Mouse (Mus musculus) ES-E14 (cell line): ENCODE data around the gene Gucy1b1.

Experiments used
- CHD2 ChIP-seq: IDR thresholded peaks from 2 replicates; pipeline ENCODE4 v1.6.1; 2014; ENCODE audit warnings: mild to moderate bottlenecking, low read depth, low read length, inconsistent platforms
- HCFC1 ChIP-seq: IDR thresholded peaks from 2 replicates; pipeline ENCODE4 v1.6.1; 2012; ENCODE audit warnings: low read length, inconsistent platforms, borderline replicate concordance; ENCODE audit not compliant: insufficient read depth
- MAFK ChIP-seq: IDR thresholded peaks from 2 replicates; pipeline ENCODE4 v1.6.1; 2014; ENCODE audit warnings: mild to moderate bottlenecking, low read depth, low read length, inconsistent platforms; ENCODE audit not compliant: insufficient read depth
- ZC3H11A ChIP-seq: IDR thresholded peaks from 2 replicates; pipeline ENCODE4 v1.6.1; 2012; ENCODE audit warnings: low read depth, mild to moderate bottlenecking, inconsistent platforms, low read length, borderline replicate concordance
- ZNF384 ChIP-seq: IDR thresholded peaks from 2 replicates; pipeline ENCODE4 v1.6.1; 2012; ENCODE audit warnings: low read depth, low read length, inconsistent platforms

DNA sequence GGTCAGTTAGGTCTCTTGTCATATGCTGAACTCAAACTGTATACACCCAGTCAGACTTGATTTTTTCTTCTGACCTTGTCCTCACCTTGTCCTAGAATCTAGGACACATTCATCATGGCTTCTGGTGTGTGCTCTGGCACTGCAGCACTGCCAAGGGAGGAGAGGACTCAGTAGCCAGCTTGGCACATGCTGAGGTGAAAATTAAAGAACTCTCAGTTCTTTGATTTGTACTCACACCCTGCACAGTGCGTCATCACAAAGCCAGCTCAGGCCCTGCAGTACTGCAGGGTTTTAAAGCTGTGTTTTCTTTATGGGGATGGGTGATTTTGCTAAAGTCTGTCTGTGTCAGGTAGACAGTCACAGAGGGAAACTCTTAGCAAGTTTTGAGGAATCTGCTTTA lies 47.2 kb downstream of the Gucy1b1 start:
- TF ChIP-seq CHD2 (no peak), ZC3H11A (no peak), HCFC1 (no peak), ZNF384 (no peak), MAFK (no peak)
